Mouse (Mus musculus): Measurements from ENCODE around the gene Ube2c.

DNA sequence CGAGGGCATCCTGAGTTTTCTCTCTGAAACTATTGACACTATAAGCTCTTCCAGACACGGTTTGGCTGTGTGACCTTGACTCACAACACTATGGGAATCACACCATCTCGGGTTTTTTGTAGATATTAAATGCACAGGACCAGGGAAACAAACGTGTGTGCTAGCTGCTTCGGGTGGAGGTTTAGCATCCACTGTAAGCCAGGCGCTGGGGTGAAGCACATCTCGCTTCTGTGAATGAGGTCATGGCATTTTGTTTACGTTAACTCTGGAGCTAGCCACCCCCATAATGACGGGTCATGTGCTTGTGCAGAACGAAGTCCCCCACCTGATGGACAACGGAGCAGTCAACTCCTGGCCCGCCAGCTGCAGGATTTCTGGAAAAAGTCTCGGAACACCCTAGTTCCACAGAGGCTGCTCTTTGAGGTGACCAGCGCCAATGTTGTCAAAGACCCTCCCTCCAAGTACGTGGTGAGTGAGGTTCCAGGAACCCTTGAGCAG, 16.7 kb downstream of the Ube2c start:
- TF ChIP-seq CHD2 (IDR thresholded peaks at IDR 0.05; ENCODE audit: low read depth, low read length) (no peak), ZC3H11A (IDR thresholded peaks at IDR 0.05; ENCODE audit: borderline replicate concordance, low read depth, low read length) (no peak), MAFK (IDR thresholded peaks at IDR 0.05; ENCODE audit: insufficient read depth, low read depth, low read length) (no peak), ZNF384 (IDR thresholded peaks at IDR 0.05; ENCODE audit: low read depth, low read length) (no peak), HCFC1 (IDR thresholded peaks at IDR 0.05; ENCODE audit: borderline replicate concordance, insufficient read depth, low read length) (no peak)

Measured in ES-E14 (cell line).